Mouse (Mus musculus): ENCODE measurements around the gene Cpsf7. TPM values are rescaled to one million over a fixed set of nuclear protein-coding genes. Genes with fewer than 3 reads are reported as not detected.

Gene Cpsf7
- total RNA-seq, 2 experiments from 2014 or later, result 77.4 to 82.5 TPM

DNA sequence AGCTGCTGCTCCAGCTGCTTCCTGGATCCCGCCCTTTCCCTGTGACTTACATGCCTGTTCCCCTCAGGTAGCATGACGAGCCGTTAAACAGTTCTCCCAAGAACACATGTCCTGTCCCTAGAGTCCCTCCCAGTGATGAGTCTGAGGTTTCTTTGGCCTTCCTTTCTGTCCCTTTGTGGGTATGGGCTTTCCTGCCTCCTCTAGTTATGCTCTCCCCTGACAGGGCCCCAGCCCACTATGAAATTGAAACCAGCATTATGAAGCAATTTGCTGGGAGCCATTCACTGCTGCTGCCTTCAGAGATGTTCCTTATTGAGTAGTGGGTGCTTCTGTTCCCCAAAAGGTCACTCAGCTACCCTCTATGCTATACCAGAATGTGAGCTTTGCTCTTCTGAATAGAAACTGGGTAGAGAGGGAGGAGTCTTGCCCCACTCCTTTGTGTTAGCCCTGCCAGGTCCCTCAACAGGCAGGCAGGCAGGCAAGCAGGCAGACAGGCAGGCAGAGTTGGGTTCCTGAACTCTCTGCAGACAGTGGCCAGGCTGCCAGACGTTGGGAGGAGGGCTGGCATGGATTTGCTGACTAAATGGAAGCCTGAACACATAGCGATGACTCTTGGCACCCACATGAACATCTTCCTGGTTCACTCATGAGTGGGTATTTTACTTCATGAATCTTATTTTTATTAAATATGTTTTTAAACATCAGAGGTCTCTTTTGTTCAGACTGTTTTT is 64.2 kb downstream of the Cpsf7 start:
- DNase-seq (ENCODE audit: extremely low spot score in 1 of 2, low spot score in 2 of 2), result no peak
- no peak overlapping the region for H3K27ac ChIP-seq
- H3K4me3 ChIP-seq, result no peak overlapping the region
- no peak for TF ChIP-seq CTCF (IDR thresholded peaks at IDR 0.05)
- intact Hi-C loops (cut with DNase I), result no loop called here

DNA sequence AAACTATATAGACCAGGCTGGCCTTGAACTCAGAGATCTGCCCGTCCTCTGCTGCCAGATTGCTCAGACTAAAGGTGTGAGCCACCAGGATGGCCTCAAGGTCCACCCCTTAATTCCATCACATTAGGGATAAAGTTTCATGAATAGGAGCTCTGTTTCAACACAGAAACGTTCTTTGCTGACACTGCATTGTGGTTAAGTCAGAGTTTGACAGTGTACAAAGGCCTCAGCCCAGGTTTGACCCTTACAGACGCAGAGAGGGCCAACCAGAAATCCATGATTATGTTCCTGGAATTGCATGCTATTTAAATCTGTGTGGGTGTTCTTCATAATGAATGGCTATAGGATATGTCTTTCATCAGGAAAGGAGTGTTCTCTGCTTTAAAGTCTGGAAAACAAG is 65.2 kb downstream of the Cpsf7 start:
- intact Hi-C loops (cut with DNase I), result no loop called here
- no peak for TF ChIP-seq CTCF (IDR thresholded peaks at IDR 0.05)
- Histone ChIP-seq H3K27ac (no peak overlapping the region), H3K4me3 (no peak overlapping the region)
- no peak for DNase-seq (ENCODE audit: extremely low spot score in 1 of 2, low spot score in 2 of 2)

DNA sequence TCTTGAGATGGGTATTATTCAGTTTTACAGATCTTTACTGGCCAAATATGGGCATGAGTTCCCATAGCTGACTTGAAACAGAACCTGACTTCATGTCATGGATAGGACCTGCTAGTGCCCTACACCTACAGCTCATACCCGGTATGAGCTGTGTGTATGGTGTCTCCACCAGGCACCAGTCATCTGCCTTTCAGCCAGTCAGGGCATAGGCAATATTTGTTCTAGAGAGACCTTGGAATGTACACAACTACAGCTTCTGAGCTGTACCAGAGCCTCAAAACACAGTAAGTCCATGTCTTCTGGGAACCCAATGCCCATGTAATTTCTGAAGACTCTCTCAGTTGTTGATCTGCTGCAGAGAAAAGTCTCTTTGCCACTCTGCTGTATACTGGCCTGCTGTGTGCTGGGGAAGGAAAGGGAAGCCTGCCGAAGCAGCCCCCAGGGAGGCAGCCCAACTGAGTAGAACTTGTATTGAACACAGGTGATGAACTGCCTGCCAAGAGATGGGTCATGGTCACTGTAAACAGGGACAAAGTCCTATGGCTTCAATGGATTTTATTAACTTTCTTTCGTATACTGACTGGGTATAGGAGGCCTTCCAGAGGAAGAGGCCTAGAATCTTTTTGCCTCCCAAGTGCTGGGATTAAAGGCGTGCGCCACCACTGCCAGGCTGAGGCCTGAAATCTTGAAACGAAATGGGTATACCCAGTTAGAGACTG is 66.8 kb downstream of the Cpsf7 start:
- intact Hi-C loops (cut with DNase I), result no loop called here
- H3K4me3 ChIP-seq, result no peak overlapping the region
- DNase-seq (ENCODE audit: extremely low spot score in 1 of 2, low spot score in 2 of 2), result no peak
- H3K27ac ChIP-seq, result no peak overlapping the region
- TF ChIP-seq CTCF (IDR thresholded peaks at IDR 0.05), result no peak

Other genes starting within 250 kb of the Cpsf7 start
- gene Dagla, start 220.4 kb upstream of the Cpsf7 start, total RNA-seq (2021), result 10 to 100 TPM; 93.7 to 95.4 TPM
- gene Syt7, start 136.2 kb upstream of the Cpsf7 start, total RNA-seq (2021), result 100 to 1,000 TPM; 326 to 329 TPM
- 10 to 100 TPM in 1 of 2 experiments, 1 to 10 TPM in 1; 6.9 to 15.8 TPM for gene Lrrc10b, start 67.8 kb upstream of the Cpsf7 start, total RNA-seq (2021)
- 1 to 10 TPM in 1 of 2 experiments, under 1 TPM in 1; 0.61 to 1.3 TPM for gene Ppp1r32, start 42.3 kb upstream of the Cpsf7 start, total RNA-seq (2021)
- gene Sdhaf2, start 876 bp downstream of the Cpsf7 start, total RNA-seq (2021), result 10 to 100 TPM; 52.2 to 56.1 TPM
- 10 to 100 TPM; 12.3 to 12.7 TPM for gene Tmem216, start 31.0 kb downstream of the Cpsf7 start, total RNA-seq (2021)
- gene Cyb561a3, start 51.9 kb downstream of the Cpsf7 start, total RNA-seq (2021), result 10 to 100 TPM; 12.7 to 12.8 TPM
- gene Tmem138, start 52.1 kb downstream of the Cpsf7 start, total RNA-seq (2021), result 10 to 100 TPM; 12.2 to 13.8 TPM
- 100 to 1,000 TPM; 191 to 206 TPM for gene Ddb1, start 80.1 kb downstream of the Cpsf7 start, total RNA-seq (2021)
- 10 to 100 TPM; 16.6 to 17.7 TPM for gene Tkfc, start 80.4 kb downstream of the Cpsf7 start, total RNA-seq (2021)
- under 1 TPM; 0.43 to 0.65 TPM for gene Vwce, start 108.9 kb downstream of the Cpsf7 start, total RNA-seq (2021)
- not detected for gene Pga5, start 152.8 kb downstream of the Cpsf7 start, total RNA-seq (2021)
- gene Vps37c, start 163.5 kb downstream of the Cpsf7 start, total RNA-seq (2021), result 10 to 100 TPM; 21.6 to 24.4 TPM
- gene Cd5, start 213.7 kb downstream of the Cpsf7 start, total RNA-seq (2021), result under 1 TPM; 0.16 to 0.37 TPM

All from left cerebral cortex, adult 2 months (tissue).